Mouse (Mus musculus): ENCODE results near the gene Gmppb. TPM values are rescaled to one million over a fixed set of nuclear protein-coding genes. Genes with fewer than 3 reads are reported as not detected.

The Gmppb gene
- total RNA-seq (2023), result 10 to 100 TPM; 18.7 to 25.7 TPM

GRCm38 (mm10) chr9:108049016-108049455 lies at the start of gene Gmppb:
Gene Gmppb (plus strand): TSS chr9:108049242.

DNA sequence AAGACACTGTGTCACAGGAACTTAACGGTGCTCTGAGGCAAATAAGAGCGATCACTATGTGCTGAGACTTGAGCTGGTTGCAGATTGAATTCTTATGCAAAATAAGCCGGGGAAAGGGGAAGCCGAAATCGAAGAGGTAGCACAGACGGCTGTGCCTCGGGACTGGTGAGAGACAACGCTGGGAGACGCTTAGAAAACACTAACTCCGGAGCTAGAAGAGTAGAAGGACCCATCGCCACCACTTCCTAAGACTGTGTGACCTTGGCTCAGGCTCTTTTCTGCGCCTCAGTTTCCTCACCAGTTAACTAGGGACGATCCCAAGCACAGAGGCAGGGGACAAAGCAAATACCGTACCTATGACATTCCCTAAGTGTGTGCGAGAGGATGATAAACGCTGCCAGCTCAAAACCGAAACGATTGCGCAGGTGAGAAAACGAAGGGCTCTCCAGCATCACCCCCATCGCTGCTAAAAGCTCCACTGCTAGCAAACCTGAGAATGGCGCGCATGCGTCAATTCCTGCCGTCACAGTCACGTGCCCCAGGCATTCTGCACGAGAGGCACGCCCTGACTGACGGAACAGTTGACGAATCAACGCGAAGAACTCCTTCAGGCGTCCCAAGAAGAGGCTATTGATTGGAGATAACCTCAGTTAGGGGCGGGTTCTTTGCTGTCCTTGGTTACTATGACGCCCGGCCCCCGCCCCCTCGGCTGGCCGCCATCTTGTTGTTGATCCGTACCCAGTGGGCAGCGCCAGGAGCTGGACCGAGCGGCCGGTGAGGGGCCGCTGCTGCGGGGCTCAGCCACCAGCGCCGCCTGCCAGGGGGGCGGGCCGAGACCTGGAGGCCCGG lies 46.9 kb upstream of the Gmppb start, which contains the start of gene Ip6k1:
TSS of gene Ip6k1 (plus strand) at position 580 of the 849 bp plus-strand sequence.

DNA sequence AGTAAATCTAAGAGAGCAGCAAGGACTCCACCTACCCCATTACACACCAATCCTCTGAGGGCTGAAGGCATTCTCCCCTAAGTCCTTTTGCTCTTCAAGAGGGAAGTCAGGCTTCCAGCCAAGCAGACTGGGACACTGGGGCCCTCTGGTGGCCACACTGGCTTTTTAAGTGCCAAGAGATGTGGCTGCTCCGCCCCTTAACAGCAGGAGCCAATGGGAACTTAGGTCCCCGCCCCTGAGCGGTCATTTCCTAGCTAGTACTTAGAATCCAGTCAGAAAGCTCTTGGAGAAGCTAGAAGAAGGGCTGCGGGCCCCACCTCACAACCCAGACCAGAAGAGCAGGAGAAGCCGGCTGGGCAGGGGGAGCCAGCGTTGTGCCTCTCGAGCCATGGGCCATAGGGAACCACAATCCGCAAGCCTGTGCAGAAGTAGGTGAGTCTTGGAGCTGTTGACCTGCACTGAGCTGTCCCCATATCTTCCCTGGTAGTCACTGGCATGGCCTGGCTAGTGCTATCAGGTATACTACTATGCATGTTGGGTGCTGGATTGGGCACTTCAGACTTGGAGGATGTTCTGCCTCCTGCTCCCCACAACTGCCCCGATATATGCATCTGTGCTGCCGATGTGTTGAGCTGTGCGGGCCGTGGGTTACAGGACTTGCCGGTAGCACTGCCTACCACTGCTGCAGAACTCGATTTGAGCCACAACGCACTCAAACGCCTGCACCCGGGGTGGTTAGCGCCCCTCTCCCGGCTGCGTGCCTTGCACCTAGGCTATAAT lies 4.0 kb downstream of the Gmppb start, which contains the start of gene Amigo3:
TSS of gene Amigo3 (plus strand) at position 275 of the 780 bp plus-strand sequence.

DNA sequence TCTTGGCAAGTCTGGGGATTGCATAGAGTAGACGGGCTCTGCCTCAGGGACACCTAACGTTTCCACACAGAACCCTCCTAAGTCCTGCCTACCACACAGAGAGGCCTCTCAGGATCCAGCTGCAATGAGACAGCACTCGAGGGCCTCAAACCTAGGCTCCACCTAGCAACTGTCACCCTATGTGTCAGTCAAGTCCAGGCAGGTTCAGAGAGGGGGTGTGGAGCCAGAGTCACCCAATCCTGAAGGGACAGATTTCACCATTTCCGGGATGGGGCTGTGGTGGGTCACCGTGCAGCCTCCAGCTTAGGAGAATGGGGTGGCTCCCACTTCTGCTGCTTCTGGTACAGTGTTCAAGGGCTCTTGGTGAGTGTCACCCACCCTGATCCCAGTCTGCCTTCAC lies 31.1 kb downstream of the Gmppb start, which contains the start of gene Mst1:
TSS of gene Mst1 (plus strand) at position 269 of the 400 bp plus-strand sequence.

GRCm38 (mm10) chr9:108082988-108083431 lies 34.0 kb downstream of the Gmppb start, which contains the start of gene Rnf123:
Gene Rnf123 (minus strand): TSS chr9:108083346.

DNA sequence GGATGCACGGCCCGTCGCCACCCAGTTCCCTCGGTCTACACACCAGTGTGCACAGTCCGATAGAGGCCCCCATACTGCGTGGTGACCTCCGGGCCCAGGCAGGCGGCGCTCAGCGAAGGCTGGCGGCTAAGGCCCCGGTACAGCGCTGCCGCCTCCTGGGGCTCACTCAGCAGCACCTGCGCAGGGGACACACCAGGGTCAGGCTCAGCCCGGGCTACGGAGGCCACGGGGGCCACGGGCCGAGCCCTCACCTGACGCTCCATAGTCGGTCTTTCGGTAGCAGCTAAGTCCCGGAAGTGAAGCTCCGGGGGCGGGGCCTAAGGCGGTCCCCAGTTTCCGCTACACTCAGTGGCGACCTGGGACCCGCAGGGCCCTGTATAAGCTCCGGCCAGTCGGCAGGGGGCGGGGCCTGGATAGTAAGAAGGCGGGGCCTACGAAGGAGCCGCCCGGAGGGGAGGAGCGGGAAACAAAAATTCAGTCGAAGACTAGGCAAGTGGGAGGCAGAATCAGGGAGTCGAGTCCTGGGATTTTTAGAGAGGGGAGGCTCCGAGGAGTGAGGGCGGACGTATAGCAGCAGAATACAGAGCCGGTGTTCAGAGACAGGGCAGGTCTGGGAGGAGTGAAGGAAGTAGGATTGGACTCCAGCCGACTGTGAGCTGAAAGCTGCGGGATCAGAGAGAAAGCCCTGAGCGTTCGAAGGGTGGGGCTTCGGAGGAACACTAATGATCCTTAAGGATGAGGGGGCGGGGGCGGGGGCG lies 45.3 kb downstream of the Gmppb start, which contains the start of gene Apeh:
TSS of gene Apeh (minus strand) at position 423 of the 758 bp plus-strand sequence.

Other genes with a start within 250 kb of the Gmppb start
- gene Rbm6, start 176.0 kb upstream of the Gmppb start, total RNA-seq (2023), result 100 to 1,000 TPM in 1 of 2 experiments, 10 to 100 TPM in 1; 77.0 to 109 TPM
- 10 to 100 TPM; 14.9 to 15.2 TPM for gene Mon1a, start 161.1 kb upstream of the Gmppb start, total RNA-seq (2023)
- gene Mst1r, start 142.4 kb upstream of the Gmppb start, total RNA-seq (2023), result 1 to 10 TPM; 2.7 to 6.2 TPM
- not detected for gene Actl11, start 120.8 kb upstream of the Gmppb start, total RNA-seq (2023)
- not detected for gene Camkv, start 113.6 kb upstream of the Gmppb start, total RNA-seq (2023)
- gene Traip, start 99.1 kb upstream of the Gmppb start, total RNA-seq (2023), result 1 to 10 TPM in 1 of 2 experiments, under 1 TPM in 1; 0.81 to 2.0 TPM
- 100 to 1,000 TPM in 1 of 2 experiments, 10 to 100 TPM in 1; 96.0 to 107 TPM for gene Uba7, start 73.7 kb upstream of the Gmppb start, total RNA-seq (2023)
- not detected for gene Gm20661, start 66.2 kb upstream of the Gmppb start, total RNA-seq (2023)
- gene Inka1, start 63.4 kb upstream of the Gmppb start, total RNA-seq (2023), result 1 to 10 TPM; 2.9 TPM
- gene Cdhr4, start 56.7 kb upstream of the Gmppb start, total RNA-seq (2023), result not detected
- not detected for gene Gm20662, start 52.9 kb upstream of the Gmppb start, total RNA-seq (2023)
- gene Ip6k1, start 46.7 kb upstream of the Gmppb start, total RNA-seq (2023), result 100 to 1,000 TPM in 1 of 2 experiments, 10 to 100 TPM in 1; 94.3 to 123 TPM
- 1 to 10 TPM; 4.3 to 5.0 TPM for gene Amigo3, start 3.9 kb downstream of the Gmppb start, total RNA-seq (2023)
- gene Mst1, start 31.2 kb downstream of the Gmppb start, total RNA-seq (2023), result not detected
- gene Rnf123, start 34.1 kb downstream of the Gmppb start, total RNA-seq (2023), result 10 to 100 TPM; 66.5 to 82.0 TPM
- 10 to 100 TPM; 60.0 to 60.3 TPM for gene Apeh, start 45.4 kb downstream of the Gmppb start, total RNA-seq (2023)
- gene Bsn, start 141.1 kb downstream of the Gmppb start, total RNA-seq (2023), result under 1 TPM; 0.21 to 0.37 TPM
- 10 to 100 TPM; 14.6 to 16.6 TPM for gene Dag1, start 214.7 kb downstream of the Gmppb start, total RNA-seq (2023)
- 1 to 10 TPM; 2.2 to 2.9 TPM for gene Nicn1, start 241.2 kb downstream of the Gmppb start, total RNA-seq (2023)
- 1 to 10 TPM; 1.0 TPM for gene Amt, start 247.6 kb downstream of the Gmppb start, total RNA-seq (2023)

All from monocyte, adult 59 days (primary cell).